Mouse (Mus musculus): ENCODE measurements around the gene Cwf19l1. TPM values are rescaled to one million over a fixed set of nuclear protein-coding genes. Genes with fewer than 3 reads are reported as not detected.
A peak's percentile ranks its signal among the peaks of the same experiment; 100 is the strongest.

The Cwf19l1 gene
- total RNA-seq (2014; rRNA removed) = 13.4 and 27.0 TPM in 2 replicates
- polyA plus RNA-seq (2015; fragmentation: Nextera tagmentation; extraction: Ambion mirVana) = 27.8 and 30.6 TPM in 2 replicates

GRCm38 (mm10) chr19:44135072-44135959 lies at the start of gene Cwf19l1:
TSS of gene Cwf19l1 (minus strand) at chr19:44135876.
- under 1% methylated on average over 45 of the region's 45 CpGs for WGBS
- peak; percentile 92 for ATAC-seq (ENCODE audit: low FRiP score)
- Histone ChIP-seq H3K4me1 (ENCODE audit: insufficient read depth, low read length) (no peaks in the 10 kb centered on the region), H3K9ac (replicated peaks; ENCODE audit: low read length, poor library complexity, severe bottlenecking) (peak within 1 kb of the TSS; percentile 73), H3K36me3 (ENCODE audit: insufficient read depth, low read length) (peaks cover 19% of the 10 kb centered on the region), H3K4me2 (ENCODE audit: low read depth, low read length, poor library complexity, severe bottlenecking) (peak within 1 kb of the TSS; percentile 70), H3K27ac (ENCODE audit: low read depth, low read length) (peak within 1 kb of the TSS; percentile 86), H3K4me3 (ENCODE audit: low read depth, low read length) (peak within 1 kb of the TSS; percentile 68), H3K9me3 (ENCODE audit: low read length) (no peaks in the 10 kb centered on the region), H3K27me3 (ENCODE audit: insufficient read depth, low read length) (no peaks in the 10 kb centered on the region)
- no peak for TF ChIP-seq CTCF (IDR thresholded peaks at IDR 0.05)
- peak; percentile 97 for DNase-seq (ENCODE audit: low spot score)

GRCm38 (mm10) chr19:44183968-44184367 lies 48.3 kb upstream of the Cwf19l1 start:
- no peaks in the 10 kb centered on the region for H3K4me1 ChIP-seq (ENCODE audit: insufficient read depth, low read length)
- H3K9me3 ChIP-seq (ENCODE audit: low read length) = no peaks in the 10 kb centered on the region
- TF ChIP-seq CTCF (IDR thresholded peaks at IDR 0.05) = no peak
- H3K4me3 ChIP-seq (ENCODE audit: low read depth, low read length) = no peak overlapping the region
- no peak overlapping the region for H3K9ac ChIP-seq (replicated peaks; ENCODE audit: low read length, poor library complexity, severe bottlenecking)
- H3K4me2 ChIP-seq (ENCODE audit: low read depth, low read length, poor library complexity, severe bottlenecking) = no peak overlapping the region
- no peak for ATAC-seq (ENCODE audit: low FRiP score)
- no peak for DNase-seq (ENCODE audit: low spot score)
- H3K36me3 ChIP-seq (ENCODE audit: insufficient read depth, low read length) = no peaks in the 10 kb centered on the region
- H3K27me3 ChIP-seq (ENCODE audit: insufficient read depth, low read length) = no peaks in the 10 kb centered on the region
- H3K27ac ChIP-seq (ENCODE audit: low read depth, low read length) = no peak overlapping the region
- WGBS = 70% methylated on average over 3 of the region's 3 CpGs

GRCm38 (mm10) chr19:44180502-44180901 lies 44.8 kb upstream of the Cwf19l1 start:
- H3K4me2 ChIP-seq (ENCODE audit: low read depth, low read length, poor library complexity, severe bottlenecking) = no peak overlapping the region
- no peaks in the 10 kb centered on the region for H3K36me3 ChIP-seq (ENCODE audit: insufficient read depth, low read length)
- H3K27ac ChIP-seq (ENCODE audit: low read depth, low read length) = no peak overlapping the region
- H3K4me1 ChIP-seq (ENCODE audit: insufficient read depth, low read length) = no peaks in the 10 kb centered on the region
- H3K9me3 ChIP-seq (ENCODE audit: low read length) = no peaks in the 10 kb centered on the region
- DNase-seq (ENCODE audit: low spot score) (no peak), ATAC-seq (ENCODE audit: low FRiP score) (no peak)
- H3K4me3 ChIP-seq (ENCODE audit: low read depth, low read length) = no peak overlapping the region
- WGBS = 73% methylated on average over 1 of the region's 1 CpGs
- no peak overlapping the region for H3K9ac ChIP-seq (replicated peaks; ENCODE audit: low read length, poor library complexity, severe bottlenecking)
- no peak for TF ChIP-seq CTCF (IDR thresholded peaks at IDR 0.05)
- no peaks in the 10 kb centered on the region for H3K27me3 ChIP-seq (ENCODE audit: insufficient read depth, low read length)

GRCm38 (mm10) chr19:44176741-44177140 lies 41.1 kb upstream of the Cwf19l1 start:
- no peak for ATAC-seq (ENCODE audit: low FRiP score)
- H3K36me3 ChIP-seq (ENCODE audit: insufficient read depth, low read length) = no peaks in the 10 kb centered on the region
- no peak overlapping the region for H3K27ac ChIP-seq (ENCODE audit: low read depth, low read length)
- H3K4me2 ChIP-seq (ENCODE audit: low read depth, low read length, poor library complexity, severe bottlenecking) = no peak overlapping the region
- no peaks in the 10 kb centered on the region for H3K9me3 ChIP-seq (ENCODE audit: low read length)
- no peaks in the 10 kb centered on the region for H3K27me3 ChIP-seq (ENCODE audit: insufficient read depth, low read length)
- H3K4me3 ChIP-seq (ENCODE audit: low read depth, low read length) = no peak overlapping the region
- no peak for DNase-seq (ENCODE audit: low spot score)
- no peak overlapping the region for H3K9ac ChIP-seq (replicated peaks; ENCODE audit: low read length, poor library complexity, severe bottlenecking)
- H3K4me1 ChIP-seq (ENCODE audit: insufficient read depth, low read length) = no peaks in the 10 kb centered on the region
- WGBS = 84% methylated on average over 3 of the region's 3 CpGs
- no peak for TF ChIP-seq CTCF (IDR thresholded peaks at IDR 0.05)

GRCm38 (mm10) chr19:44174835-44175234 lies 39.2 kb upstream of the Cwf19l1 start:
- ATAC-seq (ENCODE audit: low FRiP score) = no peak

GRCm38 (mm10) chr19:44161515-44161914 lies 25.8 kb upstream of the Cwf19l1 start:
- TF ChIP-seq CTCF (IDR thresholded peaks at IDR 0.05) = peak; percentile 76
- Histone ChIP-seq H3K9ac (replicated peaks; ENCODE audit: low read length, poor library complexity, severe bottlenecking) (no peak overlapping the region), H3K4me2 (ENCODE audit: low read depth, low read length, poor library complexity, severe bottlenecking) (no peak overlapping the region), H3K27ac (ENCODE audit: low read depth, low read length) (no peak overlapping the region), H3K36me3 (ENCODE audit: insufficient read depth, low read length) (no peaks in the 10 kb centered on the region), H3K9me3 (ENCODE audit: low read length) (no peaks in the 10 kb centered on the region), H3K4me1 (ENCODE audit: insufficient read depth, low read length) (no peaks in the 10 kb centered on the region), H3K4me3 (ENCODE audit: low read depth, low read length) (no peak overlapping the region), H3K27me3 (ENCODE audit: insufficient read depth, low read length) (no peaks in the 10 kb centered on the region)
- ATAC-seq (ENCODE audit: low FRiP score) = no peak
- WGBS = 16% methylated on average over 3 of the region's 3 CpGs
- DNase-seq (ENCODE audit: low spot score) = peak; percentile 42

More at GRCm38 (mm10) chr19:44174835-44175234, 39.2 kb upstream of the Cwf19l1 start:
- no peak for TF ChIP-seq CTCF (IDR thresholded peaks at IDR 0.05)
- Histone ChIP-seq H3K9ac (replicated peaks; ENCODE audit: low read length, poor library complexity, severe bottlenecking) (no peak overlapping the region), H3K9me3 (ENCODE audit: low read length) (no peaks in the 10 kb centered on the region), H3K27ac (ENCODE audit: low read depth, low read length) (no peak overlapping the region), H3K4me1 (ENCODE audit: insufficient read depth, low read length) (no peaks in the 10 kb centered on the region), H3K4me2 (ENCODE audit: low read depth, low read length, poor library complexity, severe bottlenecking) (no peak overlapping the region), H3K27me3 (ENCODE audit: insufficient read depth, low read length) (no peaks in the 10 kb centered on the region), H3K36me3 (ENCODE audit: insufficient read depth, low read length) (no peaks in the 10 kb centered on the region), H3K4me3 (ENCODE audit: low read depth, low read length) (no peak overlapping the region)
- WGBS = 70% methylated on average over 8 of the region's 8 CpGs
- DNase-seq (ENCODE audit: low spot score) = no peak

All from midbrain, postnatal 0 days (tissue).